21 mouse cellular contexts compared by ENCODE assay signal in genomic region chr4:130917564-130917963, GRCm38 (mm10). TPM values are rescaled to one million over a fixed set of nuclear protein-coding genes. Genes with fewer than 3 reads are reported as not detected.
DNase-seq lines count a peak whose midpoint lies in the region; TF ChIP-seq lines count a peak whose summit lies in the region.
"Had no signal": no experiment of that assay in that cellular context is flagged by ENCODE, and none has a peak within 500 bp of the region (broad histone marks: within the 10 kb centered on the region; RNA-seq: fewer than 3 reads in every experiment).

No protein-coding gene starts in this region.

- TF ChIP-seq POLR2A in spleen, adult 2 months (IDR thresholded peaks at IDR 0.05; ENCODE audit: low read depth, low read length), result no peak
- no peak for TF ChIP-seq POLR2A in bone marrow macrophage, adult 2 months (IDR thresholded peaks at IDR 0.05; ENCODE audit: borderline replicate concordance, low read depth, low read length)

- peak; percentile 94 for DNase-seq in heart, adult 11 months
- no peak for DNase-seq in heart, postnatal 25 days (ENCODE audit: low spot score)
- no peak for DNase-seq in spleen, adult 2 months (ENCODE audit: low read depth in 1 of 2, low spot score in 2 of 2)
- DNase-seq in spleen, adult 12 weeks (ENCODE audit: low spot score), result no peak
- no peak for DNase-seq in cerebellum, adult 9-11 months
- DNase-seq in cerebellum, adult 9-10 months, result no peak
- DNase-seq: cerebellum, adult 18-20 months; gastrocnemius, postnatal 10 days; heart, postnatal 36 days; right cerebral cortex, adult 18-20 months; thymus, adult 18-20 months had no signal

- no peak for TF ChIP-seq CTCF in spleen, adult 2 months (IDR thresholded peaks at IDR 0.05; ENCODE audit: extremely low read depth, insufficient read depth, insufficient read length, insufficient replicate concordance)
- TF ChIP-seq CTCF in bone marrow macrophage, adult 2 months (IDR thresholded peaks at IDR 0.05; ENCODE audit: low read depth, low read length), result no peak

- intact Hi-C loops in heart, postnatal 25 days (cut with DNase I), result no loop called here

- H3K27ac ChIP-seq in spleen, adult 2 months (ENCODE audit: insufficient read depth, low read length), result peak overlapping the region; percentile 96
- peak overlapping the region; percentile 89 for H3K27ac ChIP-seq in bone marrow macrophage, adult 2 months (ENCODE audit: insufficient read depth, low read depth, low read length)
- H3K27ac ChIP-seq: forebrain, embryonic 12.5 days; heart, embryonic 13.5 days; limb, embryonic 13.5 days; liver, embryonic 14.5 days; midbrain, embryonic 12.5 days; neural tube, embryonic 12.5 days had no signal

- no peak overlapping the region for H3K4me3 ChIP-seq in spleen, adult 2 months (ENCODE audit: extremely low read depth, insufficient read depth, insufficient read length)
- H3K4me3 ChIP-seq in bone marrow macrophage, adult 2 months (ENCODE audit: insufficient read depth, low read length), result peak overlapping the region; percentile 83
- H3K4me3 ChIP-seq: forebrain, embryonic 12.5 days; heart, embryonic 13.5 days; limb, embryonic 13.5 days; midbrain, embryonic 12.5 days; neural tube, embryonic 12.5 days had no signal

- no peaks in the 10 kb centered on the region for H3K27me3 ChIP-seq in spleen, adult 2 months (ENCODE audit: control insufficient read depth, insufficient read depth, low read length)
- H3K27me3 ChIP-seq: forebrain, embryonic 12.5 days; heart, embryonic 13.5 days; limb, embryonic 13.5 days; midbrain, embryonic 12.5 days; neural tube, embryonic 12.5 days had no signal

- peaks cover 55% of the 10 kb centered on the region; the same call in 1 of the 2 replicates for H3K4me1 ChIP-seq in spleen, adult 2 months (ENCODE audit: control insufficient read depth, insufficient read depth, insufficient read length)
- H3K4me1 ChIP-seq in bone marrow macrophage, adult 2 months (ENCODE audit: control insufficient read depth, insufficient read depth, low read length), result peaks cover 45% of the 10 kb centered on the region

- WGBS in spleen, adult 2 months, result 58% methylated on average over 4 of the region's 4 CpGs

- peaks cover 10% of the 10 kb centered on the region for H3K36me3 ChIP-seq in spleen, adult 2 months (ENCODE audit: control insufficient read depth, insufficient read depth, low read length)
- H3K36me3 ChIP-seq: forebrain, embryonic 12.5 days; heart, embryonic 13.5 days; limb, embryonic 13.5 days; midbrain, embryonic 12.5 days; neural tube, embryonic 12.5 days had no signal

RNA-seq across cellular contexts. Expression of gene Laptm5, which starts 4.6 kb away (rescaled TPM):
- 10 to 100 TPM; 17.8 to 18.4 TPM for total RNA-seq in heart, postnatal 25 days (2021)
- 903 and 1,004 TPM in 2 replicates for polyA plus RNA-seq in spleen, adult 2 months (2012; rRNA removed)
- 1,649 and 1,910 TPM in 2 replicates for polyA plus RNA-seq in bone marrow macrophage, adult 2 months (2012; ENCODE audit: insufficient read depth, insufficient read length, missing spikeins)

RNA-seq across cellular contexts. Expression of gene Matn1, which starts 26.6 kb away (rescaled TPM):
- not detected for total RNA-seq in heart, postnatal 25 days (2021)
- polyA plus RNA-seq in spleen, adult 2 months (2012; rRNA removed), result 0.23 and 0.29 TPM in 2 replicates
- polyA plus RNA-seq in bone marrow macrophage, adult 2 months (2012; ENCODE audit: insufficient read depth, insufficient read length, missing spikeins), result 0.46 TPM in 1 of 2 replicates, not detected in the other
- total RNA-seq: heart, adult 18-20 months; heart, postnatal 36 days had no signal
- polyA plus RNA-seq: heart, embryonic 13.5 days; intestine, embryonic 16.5 days; small intestine, adult 2 months had no signal
